Mouse (Mus musculus): Measurements from ENCODE around the gene Gbp3. TPM values are rescaled to one million over a fixed set of nuclear protein-coding genes. Genes with fewer than 3 reads are reported as not detected.

Gene Gbp3
- polyA plus RNA-seq, 1 experiment = 8.5 TPM

GRCm38 (mm10) chr3:142590431-142591067 lies 30.7 kb downstream of the Gbp3 start:
- Histone ChIP-seq H3K27ac (ENCODE audit: insufficient read depth, low read length) (no peak overlapping the region), H3K4me1 (ENCODE audit: control insufficient read depth, insufficient read depth, low read length) (no peaks in the 10 kb centered on the region), H3K4me3 (replicated peaks; ENCODE audit: insufficient read depth, low read depth, low read length) (no peak overlapping the region), H3K27me3 (ENCODE audit: control insufficient read depth, insufficient read depth, low read length) (no peaks in the 10 kb centered on the region)
- no peak for TF ChIP-seq CTCF (IDR thresholded peaks at IDR 0.05; ENCODE audit: borderline replicate concordance, insufficient read depth, low read depth, low read length)
- TF ChIP-seq POLR2A (IDR thresholded peaks at IDR 0.05; ENCODE audit: borderline replicate concordance, insufficient read depth, low read length) = no peak
- WGBS = 89% methylated on average over 4 of the region's 4 CpGs
- DNase-seq = no peak

- Histone ChIP-seq H3K4me1 (ENCODE audit: control insufficient read depth, insufficient read depth, low read length) (no peaks in the 10 kb centered on the region), H3K27me3 (ENCODE audit: control insufficient read depth, insufficient read depth, low read length) (no peaks in the 10 kb centered on the region), H3K4me3 (replicated peaks; ENCODE audit: insufficient read depth, low read depth, low read length) (no peak within 1 kb of the TSS), H3K27ac (ENCODE audit: insufficient read depth, low read length) (no peak within 1 kb of the TSS)
- WGBS = 84% methylated on average over 1 of the region's 1 CpGs
- TF ChIP-seq CTCF (IDR thresholded peaks at IDR 0.05; ENCODE audit: borderline replicate concordance, insufficient read depth, low read depth, low read length) (no peak), POLR2A (IDR thresholded peaks at IDR 0.05; ENCODE audit: borderline replicate concordance, insufficient read depth, low read length) (no peak)
- DNase-seq = no peak
Observed at GRCm38 (mm10) chr3:142594547-142594946, 34.7 kb downstream of the Gbp3 start, which contains the start of gene Gbp2b. Gene Gbp2b (plus strand): TSS chr3:142594847.

DNA sequence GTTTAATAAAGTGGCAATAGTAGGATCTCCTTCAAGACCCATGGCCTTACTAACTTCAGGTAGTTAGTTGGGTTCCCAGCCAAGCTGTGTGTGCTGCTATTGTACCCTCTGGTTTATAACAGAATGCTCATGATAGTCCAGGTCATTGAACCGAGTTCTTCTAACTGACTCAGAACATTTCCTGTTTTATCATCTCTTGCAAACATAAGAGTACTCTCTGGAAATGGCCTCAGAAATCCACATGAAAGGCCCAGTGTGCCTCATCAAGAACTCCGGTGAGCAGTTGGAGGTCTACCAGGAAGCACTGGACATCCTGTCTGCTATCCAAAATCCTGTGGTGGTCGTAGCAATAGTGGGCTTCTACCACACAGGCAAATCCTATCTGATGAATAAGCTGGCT lies 38.1 kb downstream of the Gbp3 start:
- no peak overlapping the region for H3K4me3 ChIP-seq (replicated peaks; ENCODE audit: insufficient read depth, low read depth, low read length)
- no peaks in the 10 kb centered on the region for H3K4me1 ChIP-seq (ENCODE audit: control insufficient read depth, insufficient read depth, low read length)

GRCm38 (mm10) chr3:142601675-142602074 lies 41.8 kb downstream of the Gbp3 start:
- Histone ChIP-seq H3K27ac (ENCODE audit: insufficient read depth, low read length) (no peak overlapping the region), H3K27me3 (ENCODE audit: control insufficient read depth, insufficient read depth, low read length) (no peaks in the 10 kb centered on the region), H3K4me1 (ENCODE audit: control insufficient read depth, insufficient read depth, low read length) (no peaks in the 10 kb centered on the region), H3K4me3 (replicated peaks; ENCODE audit: insufficient read depth, low read depth, low read length) (no peak overlapping the region)
- TF ChIP-seq POLR2A (IDR thresholded peaks at IDR 0.05; ENCODE audit: borderline replicate concordance, insufficient read depth, low read length) = no peak
- no peak for TF ChIP-seq CTCF (IDR thresholded peaks at IDR 0.05; ENCODE audit: borderline replicate concordance, insufficient read depth, low read depth, low read length)
- no peak for DNase-seq

More for the DNA sequence above, 38.1 kb downstream of the Gbp3 start:
- DNase-seq = no peak
- Histone ChIP-seq H3K27ac (ENCODE audit: insufficient read depth, low read length) (no peak overlapping the region), H3K27me3 (ENCODE audit: control insufficient read depth, insufficient read depth, low read length) (no peaks in the 10 kb centered on the region)
- 83% methylated on average over 3 of the region's 3 CpGs for WGBS
- TF ChIP-seq POLR2A (IDR thresholded peaks at IDR 0.05; ENCODE audit: borderline replicate concordance, insufficient read depth, low read length) (no peak), CTCF (IDR thresholded peaks at IDR 0.05; ENCODE audit: borderline replicate concordance, insufficient read depth, low read depth, low read length) (no peak)

GRCm38 (mm10) chr3:142618658-142619057 lies 58.8 kb downstream of the Gbp3 start:
- H3K27ac ChIP-seq (ENCODE audit: insufficient read depth, low read length) = no peak overlapping the region
- H3K27me3 ChIP-seq (ENCODE audit: control insufficient read depth, insufficient read depth, low read length) = no peaks in the 10 kb centered on the region
- no peak overlapping the region for H3K4me3 ChIP-seq (replicated peaks; ENCODE audit: insufficient read depth, low read depth, low read length)
- WGBS = 89% methylated on average over 3 of the region's 3 CpGs
- no peak for DNase-seq
- no peaks in the 10 kb centered on the region for H3K4me1 ChIP-seq (ENCODE audit: control insufficient read depth, insufficient read depth, low read length)
- TF ChIP-seq POLR2A (IDR thresholded peaks at IDR 0.05; ENCODE audit: borderline replicate concordance, insufficient read depth, low read length) (no peak), CTCF (IDR thresholded peaks at IDR 0.05; ENCODE audit: borderline replicate concordance, insufficient read depth, low read depth, low read length) (no peak)

- Histone ChIP-seq H3K4me3 (replicated peaks; ENCODE audit: insufficient read depth, low read depth, low read length) (no peak overlapping the region), H3K4me1 (ENCODE audit: control insufficient read depth, insufficient read depth, low read length) (no peaks in the 10 kb centered on the region), H3K27ac (ENCODE audit: insufficient read depth, low read length) (no peak overlapping the region), H3K27me3 (ENCODE audit: control insufficient read depth, insufficient read depth, low read length) (no peaks in the 10 kb centered on the region)
- TF ChIP-seq CTCF (IDR thresholded peaks at IDR 0.05; ENCODE audit: borderline replicate concordance, insufficient read depth, low read depth, low read length) (no peak), POLR2A (IDR thresholded peaks at IDR 0.05; ENCODE audit: borderline replicate concordance, insufficient read depth, low read length) (no peak)
- 25% methylated on average over 1 of the region's 1 CpGs for WGBS
- no peak for DNase-seq
Observed at GRCm38 (mm10) chr3:142619606-142620005, 59.8 kb downstream of the Gbp3 start.

DNA sequence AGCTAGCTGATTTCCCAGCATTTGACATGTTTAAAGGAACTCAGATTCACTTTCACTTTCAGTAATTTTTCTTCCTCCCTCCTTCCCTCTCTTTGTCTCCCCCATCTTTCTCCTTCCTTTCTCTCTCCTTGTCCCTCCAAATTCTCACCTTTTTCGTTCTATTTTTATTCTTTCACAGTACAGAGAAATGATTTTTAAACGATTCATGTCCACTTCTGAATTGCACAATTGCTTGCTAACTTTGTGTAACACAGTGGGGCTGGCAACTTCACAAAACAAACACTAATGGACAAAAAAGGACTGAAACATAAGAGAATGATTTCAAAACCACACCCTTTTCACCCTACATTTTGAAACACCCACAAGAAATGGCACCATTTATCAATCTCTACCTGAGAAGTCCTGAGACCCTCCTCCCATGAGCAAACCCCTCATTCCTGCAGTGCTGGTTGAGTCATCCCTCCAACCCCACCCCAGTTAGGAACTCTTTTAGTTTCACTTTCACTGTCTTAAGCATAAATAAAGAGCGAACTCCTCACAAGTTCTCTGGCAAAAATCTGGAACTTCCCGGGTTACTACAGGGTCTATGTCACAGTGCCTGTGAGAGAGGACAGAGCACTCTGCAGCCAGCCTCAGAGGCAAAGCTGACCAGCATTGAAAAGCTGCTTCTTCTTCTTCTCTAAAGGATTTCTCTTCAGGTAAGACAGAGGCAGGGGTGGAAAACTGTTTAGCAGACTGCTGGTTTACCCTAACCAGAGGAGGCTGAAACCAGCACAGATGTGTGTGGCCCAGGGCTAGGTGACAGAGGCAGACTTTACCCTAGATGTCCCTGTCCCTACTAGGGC lies 60.5 kb downstream of the Gbp3 start, which contains the start of gene Gbp2:
Gene Gbp2 (plus strand): TSS at position 492 of the 845 bp plus-strand sequence.
- WGBS = 64% methylated on average over 4 of the region's 4 CpGs
- H3K4me3 ChIP-seq (replicated peaks; ENCODE audit: insufficient read depth, low read depth, low read length) = no peak within 1 kb of the TSS
- H3K27ac ChIP-seq (ENCODE audit: insufficient read depth, low read length) = no peak within 1 kb of the TSS; the same call in 1 of the 2 replicates
- no peak for TF ChIP-seq POLR2A (IDR thresholded peaks at IDR 0.05; ENCODE audit: borderline replicate concordance, insufficient read depth, low read length)
- no peak for TF ChIP-seq CTCF (IDR thresholded peaks at IDR 0.05; ENCODE audit: borderline replicate concordance, insufficient read depth, low read depth, low read length)
- DNase-seq = no peak
- no peaks in the 10 kb centered on the region for H3K4me1 ChIP-seq (ENCODE audit: control insufficient read depth, insufficient read depth, low read length)
- H3K27me3 ChIP-seq (ENCODE audit: control insufficient read depth, insufficient read depth, low read length) = no peaks in the 10 kb centered on the region
